Mouse (Mus musculus) CD4-positive, CD25-positive, alpha-beta regulatory T cell, adult 9 weeks (primary cell): ENCODE results near the gene Ugt1a8. TPM values are rescaled to one million over a fixed set of nuclear protein-coding genes. Genes with fewer than 3 reads are reported as not detected.

ENCODE experiments used
- polyA plus RNA-seq: library from polyadenylated mRNA; unstranded; fragments of 100-300 nt; shearing (Covaris generic); gene quantifications from one replicate; pipeline ENCODE4 v1.2.1, GENCODE M21; 2017

Gene Ugt1a8
- not detected for polyA plus RNA-seq

GRCm38 (mm10) chr1:88087513-88087912 is at the start of gene Ugt1a8:
TSS of gene Ugt1a8 (plus strand) at chr1:88087813.

GRCm38 (mm10) chr1:88055088-88055487 is 32.5 kb upstream of the Ugt1a8 start, which contains the start of gene Ugt1a10:
TSS of gene Ugt1a10 (plus strand) at chr1:88055388.

DNA sequence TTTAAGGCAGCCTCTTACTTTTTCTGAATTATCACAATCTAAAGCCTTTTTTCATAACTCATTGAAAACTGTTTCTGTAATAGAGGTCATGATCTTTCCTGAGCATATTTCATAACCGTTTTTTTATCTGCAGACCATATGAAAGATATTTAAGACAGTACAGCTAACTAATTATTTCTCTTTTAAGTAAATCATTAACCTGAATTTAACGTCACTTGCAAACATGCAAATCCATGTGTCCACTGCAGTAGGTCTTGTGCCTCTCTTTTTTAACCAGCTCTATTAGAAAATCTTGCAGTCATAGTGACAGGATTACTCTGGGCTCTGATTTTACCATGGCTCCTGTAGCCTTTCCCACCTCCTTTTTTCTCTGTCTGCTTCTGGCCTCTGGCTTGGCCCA is 17.1 kb upstream of the Ugt1a8 start, which contains the start of gene Ugt1a9:
Gene Ugt1a9 (plus strand): TSS at position 306 of the 400 bp plus-strand sequence.

DNA sequence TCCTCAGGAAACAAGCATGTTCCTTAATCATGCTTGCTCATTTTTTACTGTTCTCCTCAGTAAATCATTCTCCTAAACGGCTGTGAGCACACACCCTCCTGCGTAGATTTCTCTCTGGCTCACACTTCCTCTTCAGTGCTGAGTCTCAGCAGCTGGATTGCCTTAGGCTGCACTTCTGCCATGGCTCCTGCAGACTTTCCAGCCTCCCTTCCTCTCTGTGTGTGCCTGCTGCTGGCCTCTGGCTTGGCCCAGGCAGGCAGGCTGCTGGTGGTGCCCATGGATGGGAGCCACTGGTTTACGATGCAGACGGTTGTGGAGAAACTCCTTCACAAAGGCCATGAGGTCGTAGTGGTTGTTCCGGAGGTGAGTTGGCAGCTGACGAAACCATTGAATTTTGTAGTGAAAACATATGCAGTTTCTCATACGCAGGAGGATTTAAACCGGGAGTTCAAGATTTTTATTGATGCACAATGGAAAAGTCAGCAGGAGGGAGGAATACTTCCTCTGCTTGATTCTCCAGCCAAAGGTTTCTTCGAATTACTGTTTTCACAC is 7.4 kb downstream of the Ugt1a8 start, which contains the start of gene Ugt1a7c:
Gene Ugt1a7c (plus strand): TSS at position 122 of the 552 bp plus-strand sequence.

GRCm38 (mm10) chr1:88103019-88103418 is 15.4 kb downstream of the Ugt1a8 start, which contains the start of gene Ugt1a6b:
TSS of gene Ugt1a6b (plus strand) at chr1:88103252.

DNA sequence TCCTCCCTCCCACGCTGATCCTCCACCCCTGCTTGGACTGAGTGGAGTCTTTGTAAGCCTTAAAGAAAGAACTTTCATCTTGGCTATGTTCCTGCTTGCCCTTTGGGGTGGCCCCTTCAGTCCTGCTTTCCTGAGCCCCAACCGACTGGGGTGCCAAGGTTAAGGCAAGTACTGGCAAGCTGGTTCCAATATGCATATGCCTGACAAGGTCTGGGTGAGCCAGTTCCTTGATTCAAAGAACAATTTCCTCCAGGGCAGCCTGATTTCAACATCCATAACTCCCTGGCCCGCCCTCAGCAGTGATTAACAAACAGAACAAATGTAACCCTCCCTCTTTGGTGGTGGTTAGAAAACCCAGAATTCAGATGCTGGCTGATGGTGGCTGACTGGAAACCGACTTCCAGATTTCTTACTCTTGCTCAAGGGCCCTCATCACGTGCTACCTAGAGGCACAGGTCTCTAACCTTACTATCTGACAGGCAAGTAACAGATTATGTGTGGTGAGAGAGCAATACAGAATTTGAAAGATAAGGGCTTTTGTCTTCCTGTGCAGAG is 46.9 kb downstream of the Ugt1a8 start, which contains the start of gene Ugt1a6a:
Gene Ugt1a6a (plus strand): TSS at position 353 of the 555 bp plus-strand sequence.

GRCm38 (mm10) chr1:88165711-88166110 is 78.1 kb downstream of the Ugt1a8 start, which contains the start of gene Ugt1a5:
TSS of gene Ugt1a5 (plus strand) at chr1:88166012.

DNA sequence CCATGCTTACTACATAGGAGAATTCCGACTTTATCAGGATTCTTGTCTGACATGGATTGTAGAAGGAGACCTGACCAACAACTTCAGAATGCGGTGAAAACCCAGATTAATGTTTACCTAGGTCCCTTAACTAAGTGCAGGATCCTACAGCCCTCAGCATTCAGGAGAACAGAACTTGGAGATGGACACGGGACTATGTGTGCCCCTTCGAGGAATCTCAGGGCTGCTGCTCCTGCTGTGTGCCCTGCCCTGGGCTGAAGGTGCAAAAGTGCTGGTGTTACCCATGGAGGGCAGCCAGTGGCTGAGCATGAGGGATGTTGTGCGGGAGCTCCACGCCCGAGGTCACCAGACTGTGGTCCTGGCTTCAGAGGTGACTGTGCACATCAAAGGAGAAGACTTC is 112.8 kb downstream of the Ugt1a8 start, which contains the start of gene Ugt1a2:
Gene Ugt1a2 (plus strand): TSS at position 146 of the 400 bp plus-strand sequence.

DNA sequence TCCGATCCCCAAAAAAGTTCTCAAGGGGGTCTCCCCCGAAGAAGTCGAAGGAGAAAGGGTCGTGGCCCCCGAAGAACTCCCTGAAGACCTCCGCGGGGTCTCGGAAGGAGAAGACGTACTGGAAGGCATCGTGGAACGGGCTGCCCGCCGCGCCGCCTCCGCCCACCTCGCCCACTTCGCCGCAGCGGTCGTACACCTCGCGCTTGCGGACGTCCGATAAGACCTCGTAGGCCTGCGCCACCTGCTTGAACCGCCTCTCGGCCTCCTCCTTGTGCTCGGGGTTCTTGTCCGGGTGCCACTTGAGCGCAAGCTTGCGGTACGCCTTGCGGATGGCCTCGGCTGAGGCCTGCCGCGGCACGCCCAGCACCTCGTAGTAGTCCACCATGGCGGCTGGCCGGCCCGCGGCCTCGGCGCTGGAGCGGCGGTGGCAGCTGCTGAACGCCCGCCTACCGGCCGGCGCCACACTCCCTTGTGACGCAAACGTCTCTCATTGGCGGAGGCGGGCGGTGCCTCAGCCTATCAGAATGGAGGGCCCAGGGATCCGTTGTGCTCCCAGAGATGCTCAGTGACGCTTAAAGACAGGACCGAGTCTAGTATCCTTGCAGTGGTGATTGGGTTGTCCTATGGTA is 117.8 kb downstream of the Ugt1a8 start, which contains the start of gene Dnajb3:
Gene Dnajb3 (minus strand): TSS at position 489 of the 629 bp plus-strand sequence.

GRCm38 (mm10) chr1:88211812-88212211 is 124.2 kb downstream of the Ugt1a8 start, which contains the start of gene Ugt1a1:
TSS of gene Ugt1a1 (plus strand) at chr1:88211959.

GRCm38 (mm10) chr1:88226670-88227379 is 139.2 kb downstream of the Ugt1a8 start, which contains the start of gene Mroh2a:
TSS of gene Mroh2a (plus strand) at chr1:88226986.

Other genes starting within 250 kb of the Ugt1a8 start
- gene Dgkd, start 234.5 kb upstream of the Ugt1a8 start, polyA plus RNA-seq: 58.9 TPM
- gene Usp40, start 79.3 kb upstream of the Ugt1a8 start, polyA plus RNA-seq: 25.0 TPM
- not detected for gene Ugt1a10, start 32.4 kb upstream of the Ugt1a8 start, polyA plus RNA-seq
- gene Ugt1a9, start 17.0 kb upstream of the Ugt1a8 start, polyA plus RNA-seq: not detected
- 1.2 TPM for gene Ugt1a7c, start 7.2 kb downstream of the Ugt1a8 start, polyA plus RNA-seq
- gene Ugt1a6b, start 15.4 kb downstream of the Ugt1a8 start, polyA plus RNA-seq: not detected
- 0.21 TPM for gene Ugt1a6a, start 47.0 kb downstream of the Ugt1a8 start, polyA plus RNA-seq
- not detected for gene Ugt1a5, start 78.2 kb downstream of the Ugt1a8 start, polyA plus RNA-seq
- not detected for gene Ugt1a2, start 112.8 kb downstream of the Ugt1a8 start, polyA plus RNA-seq
- 0.61 TPM for gene Dnajb3, start 118.0 kb downstream of the Ugt1a8 start, polyA plus RNA-seq
- gene Ugt1a1, start 124.1 kb downstream of the Ugt1a8 start, polyA plus RNA-seq: not detected
- gene Mroh2a, start 139.2 kb downstream of the Ugt1a8 start, polyA plus RNA-seq: 1.6 TPM
- 111 TPM for gene Hjurp, start 189.8 kb downstream of the Ugt1a8 start, polyA plus RNA-seq
- not detected for gene Trpm8, start 189.8 kb downstream of the Ugt1a8 start, polyA plus RNA-seq